Mouse (Mus musculus): ENCODE results near the gene Ribc2. TPM values are rescaled to one million over a fixed set of nuclear protein-coding genes. Genes with fewer than 3 reads are reported as not detected.

The Ribc2 gene
- polyA plus RNA-seq, 1 experiment from 2014 or later = 0.47 TPM

- no peak overlapping the region for H3K9ac ChIP-seq (ENCODE audit: low read length)
- H3K36me3 ChIP-seq (ENCODE audit: control insufficient read depth, insufficient read depth, low read length) = no peaks in the 10 kb centered on the region
- H3K9me3 ChIP-seq (ENCODE audit: control insufficient read depth, low read length) = no peaks in the 10 kb centered on the region
- no peak overlapping the region for H3K27ac ChIP-seq (ENCODE audit: low read depth, low read length)
- H3K4me3 ChIP-seq (ENCODE audit: low read depth, low read length) = no peak overlapping the region
- no peaks in the 10 kb centered on the region for H3K27me3 ChIP-seq (ENCODE audit: control insufficient read depth, insufficient read depth, low read length)
- H3K4me1 ChIP-seq (replicated peaks; ENCODE audit: control insufficient read depth, insufficient read depth, low read length) = peaks cover 7% of the 10 kb centered on the region
- WGBS = 48% methylated on average over 12 of the region's 12 CpGs
- DNase-seq (ENCODE audit: low spot score) (no peak), ATAC-seq (replicated peaks; ENCODE audit: low FRiP score) (no peak)
- H3K4me2 ChIP-seq (ENCODE audit: low read depth, low read length, severe bottlenecking) = no peak overlapping the region
Observed at GRCm38 (mm10) chr15:85167086-85167679, 35.3 kb downstream of the Ribc2 start.

- H3K27me3 ChIP-seq (ENCODE audit: control insufficient read depth, insufficient read depth, low read length) = no peaks in the 10 kb centered on the region
- H3K4me2 ChIP-seq (ENCODE audit: low read depth, low read length, severe bottlenecking) = no peak overlapping the region
- peaks cover 2% of the 10 kb centered on the region for H3K4me1 ChIP-seq (replicated peaks; ENCODE audit: control insufficient read depth, insufficient read depth, low read length)
- H3K27ac ChIP-seq (ENCODE audit: low read depth, low read length) = no peak overlapping the region
- no peaks in the 10 kb centered on the region for H3K36me3 ChIP-seq (ENCODE audit: control insufficient read depth, insufficient read depth, low read length)
- no peak overlapping the region for H3K4me3 ChIP-seq (ENCODE audit: low read depth, low read length)
- no peak for ATAC-seq (replicated peaks; ENCODE audit: low FRiP score)
- no peaks in the 10 kb centered on the region for H3K9me3 ChIP-seq (ENCODE audit: control insufficient read depth, low read length)
- WGBS = 84% methylated on average over 2 of the region's 2 CpGs
- no peak for DNase-seq (ENCODE audit: low spot score)
- H3K9ac ChIP-seq (ENCODE audit: low read length) = no peak overlapping the region
Observed at GRCm38 (mm10) chr15:85172054-85172453, 40.2 kb downstream of the Ribc2 start.

GRCm38 (mm10) chr15:85173425-85173824, 41.5 kb downstream of the Ribc2 start:
- DNase-seq (ENCODE audit: low spot score) = no peak
- H3K9ac ChIP-seq (ENCODE audit: low read length) = no peak overlapping the region
- ATAC-seq (replicated peaks; ENCODE audit: low FRiP score) = no peak
- no peaks in the 10 kb centered on the region for H3K9me3 ChIP-seq (ENCODE audit: control insufficient read depth, low read length)
- H3K4me1 ChIP-seq (replicated peaks; ENCODE audit: control insufficient read depth, insufficient read depth, low read length) = no peaks in the 10 kb centered on the region
- 89% methylated on average over 8 of the region's 8 CpGs for WGBS
- H3K27me3 ChIP-seq (ENCODE audit: control insufficient read depth, insufficient read depth, low read length) = no peaks in the 10 kb centered on the region
- H3K36me3 ChIP-seq (ENCODE audit: control insufficient read depth, insufficient read depth, low read length) = no peaks in the 10 kb centered on the region
- no peak overlapping the region for H3K27ac ChIP-seq (ENCODE audit: low read depth, low read length)
- H3K4me3 ChIP-seq (ENCODE audit: low read depth, low read length) = no peak overlapping the region
- no peak overlapping the region for H3K4me2 ChIP-seq (ENCODE audit: low read depth, low read length, severe bottlenecking)

- WGBS = 86% methylated on average over 10 of the region's 10 CpGs
- no peaks in the 10 kb centered on the region for H3K9me3 ChIP-seq (ENCODE audit: control insufficient read depth, low read length)
- no peak overlapping the region for H3K4me2 ChIP-seq (ENCODE audit: low read depth, low read length, severe bottlenecking)
- no peak overlapping the region for H3K9ac ChIP-seq (ENCODE audit: low read length)
- H3K27me3 ChIP-seq (ENCODE audit: control insufficient read depth, insufficient read depth, low read length) = no peaks in the 10 kb centered on the region
- H3K36me3 ChIP-seq (ENCODE audit: control insufficient read depth, insufficient read depth, low read length) = no peaks in the 10 kb centered on the region
- ATAC-seq (replicated peaks; ENCODE audit: low FRiP score) (no peak), DNase-seq (ENCODE audit: low spot score) (no peak)
- no peaks in the 10 kb centered on the region for H3K4me1 ChIP-seq (replicated peaks; ENCODE audit: control insufficient read depth, insufficient read depth, low read length)
- no peak overlapping the region for H3K27ac ChIP-seq (ENCODE audit: low read depth, low read length)
- no peak overlapping the region for H3K4me3 ChIP-seq (ENCODE audit: low read depth, low read length)
Observed at GRCm38 (mm10) chr15:85174060-85174459, 42.2 kb downstream of the Ribc2 start.

- H3K4me3 ChIP-seq (ENCODE audit: low read depth, low read length) = no peak overlapping the region
- H3K27me3 ChIP-seq (ENCODE audit: control insufficient read depth, insufficient read depth, low read length) = no peaks in the 10 kb centered on the region
- no peaks in the 10 kb centered on the region for H3K4me1 ChIP-seq (replicated peaks; ENCODE audit: control insufficient read depth, insufficient read depth, low read length)
- ATAC-seq (replicated peaks; ENCODE audit: low FRiP score) = no peak
- H3K9ac ChIP-seq (ENCODE audit: low read length) = no peak overlapping the region
- DNase-seq (ENCODE audit: low spot score) = peak; percentile 67
- 80% methylated on average over 8 of the region's 8 CpGs for WGBS
- H3K4me2 ChIP-seq (ENCODE audit: low read depth, low read length, severe bottlenecking) = no peak overlapping the region
- no peaks in the 10 kb centered on the region for H3K9me3 ChIP-seq (ENCODE audit: control insufficient read depth, low read length)
- H3K36me3 ChIP-seq (ENCODE audit: control insufficient read depth, insufficient read depth, low read length) = no peaks in the 10 kb centered on the region
- H3K27ac ChIP-seq (ENCODE audit: low read depth, low read length) = no peak overlapping the region
Observed at GRCm38 (mm10) chr15:85177576-85177975, 45.7 kb downstream of the Ribc2 start.

GRCm38 (mm10) chr15:85178172-85178571, 46.3 kb downstream of the Ribc2 start:
- no peaks in the 10 kb centered on the region for H3K4me1 ChIP-seq (replicated peaks; ENCODE audit: control insufficient read depth, insufficient read depth, low read length)
- no peaks in the 10 kb centered on the region for H3K36me3 ChIP-seq (ENCODE audit: control insufficient read depth, insufficient read depth, low read length)
- ATAC-seq (replicated peaks; ENCODE audit: low FRiP score) (no peak), DNase-seq (ENCODE audit: low spot score) (no peak)
- no peaks in the 10 kb centered on the region for H3K27me3 ChIP-seq (ENCODE audit: control insufficient read depth, insufficient read depth, low read length)
- 79% methylated on average over 6 of the region's 6 CpGs for WGBS
- no peak overlapping the region for H3K27ac ChIP-seq (ENCODE audit: low read depth, low read length)
- H3K4me2 ChIP-seq (ENCODE audit: low read depth, low read length, severe bottlenecking) = no peak overlapping the region
- H3K9me3 ChIP-seq (ENCODE audit: control insufficient read depth, low read length) = no peaks in the 10 kb centered on the region
- H3K4me3 ChIP-seq (ENCODE audit: low read depth, low read length) = no peak overlapping the region
- no peak overlapping the region for H3K9ac ChIP-seq (ENCODE audit: low read length)

- WGBS = 73% methylated on average over 7 of the region's 7 CpGs
- Histone ChIP-seq H3K4me1 (replicated peaks; ENCODE audit: control insufficient read depth, insufficient read depth, low read length) (no peaks in the 10 kb centered on the region), H3K36me3 (ENCODE audit: control insufficient read depth, insufficient read depth, low read length) (no peaks in the 10 kb centered on the region), H3K27me3 (ENCODE audit: control insufficient read depth, insufficient read depth, low read length) (no peaks in the 10 kb centered on the region), H3K9ac (ENCODE audit: low read length) (no peak overlapping the region), H3K9me3 (ENCODE audit: control insufficient read depth, low read length) (no peaks in the 10 kb centered on the region), H3K27ac (ENCODE audit: low read depth, low read length) (no peak overlapping the region), H3K4me2 (ENCODE audit: low read depth, low read length, severe bottlenecking) (no peak overlapping the region), H3K4me3 (ENCODE audit: low read depth, low read length) (no peak overlapping the region)
- ATAC-seq (replicated peaks; ENCODE audit: low FRiP score) (no peak), DNase-seq (ENCODE audit: low spot score) (no peak)
Observed at GRCm38 (mm10) chr15:85179528-85180180, 47.8 kb downstream of the Ribc2 start.

- Histone ChIP-seq H3K4me1 (replicated peaks; ENCODE audit: control insufficient read depth, insufficient read depth, low read length) (no peaks in the 10 kb centered on the region), H3K9me3 (ENCODE audit: control insufficient read depth, low read length) (no peaks in the 10 kb centered on the region), H3K9ac (ENCODE audit: low read length) (no peak overlapping the region), H3K27ac (ENCODE audit: low read depth, low read length) (no peak overlapping the region), H3K36me3 (ENCODE audit: control insufficient read depth, insufficient read depth, low read length) (no peaks in the 10 kb centered on the region), H3K4me3 (ENCODE audit: low read depth, low read length) (no peak overlapping the region), H3K4me2 (ENCODE audit: low read depth, low read length, severe bottlenecking) (no peak overlapping the region), H3K27me3 (ENCODE audit: control insufficient read depth, insufficient read depth, low read length) (no peaks in the 10 kb centered on the region)
- no peak for ATAC-seq (replicated peaks; ENCODE audit: low FRiP score)
- no peak for DNase-seq (ENCODE audit: low spot score)
Observed at GRCm38 (mm10) chr15:85180368-85180767, 48.5 kb downstream of the Ribc2 start.

- H3K4me2 ChIP-seq (ENCODE audit: low read depth, low read length, severe bottlenecking) = no peak overlapping the region
- ATAC-seq (replicated peaks; ENCODE audit: low FRiP score) (no peak), DNase-seq (ENCODE audit: low spot score) (no peak)
- WGBS = 93% methylated on average over 4 of the region's 4 CpGs
- no peaks in the 10 kb centered on the region for H3K36me3 ChIP-seq (ENCODE audit: control insufficient read depth, insufficient read depth, low read length)
- no peaks in the 10 kb centered on the region for H3K27me3 ChIP-seq (ENCODE audit: control insufficient read depth, insufficient read depth, low read length)
- no peaks in the 10 kb centered on the region for H3K9me3 ChIP-seq (ENCODE audit: control insufficient read depth, low read length)
- H3K27ac ChIP-seq (ENCODE audit: low read depth, low read length) = no peak overlapping the region
- H3K4me3 ChIP-seq (ENCODE audit: low read depth, low read length) = no peak overlapping the region
- H3K9ac ChIP-seq (ENCODE audit: low read length) = no peak overlapping the region
- no peaks in the 10 kb centered on the region for H3K4me1 ChIP-seq (replicated peaks; ENCODE audit: control insufficient read depth, insufficient read depth, low read length)
Observed at GRCm38 (mm10) chr15:85182063-85182462, 50.2 kb downstream of the Ribc2 start.

All from forebrain, embryonic 11.5 days (tissue).